Mouse (Mus musculus): ENCODE data around the gene Fam118b. TPM values are rescaled to one million over a fixed set of nuclear protein-coding genes. Genes with fewer than 3 reads are reported as not detected.

Gene Fam118b
- polyA plus RNA-seq, 1 experiment from 2014 or later = 34.1 TPM

- no peak for ATAC-seq (ENCODE audit: insufficient number of reproducible peaks, insufficient read depth, low FRiP score, low read depth)
- Histone ChIP-seq H3K9me3 (ENCODE audit: control insufficient read depth, low read depth, low read length) (no peaks in the 10 kb centered on the region), H3K27ac (ENCODE audit: low read length) (no peak overlapping the region), H3K4me1 (ENCODE audit: control insufficient read depth, insufficient read depth, low read length) (no peaks in the 10 kb centered on the region), H3K27me3 (ENCODE audit: control insufficient read depth, insufficient read depth, low read length) (no peaks in the 10 kb centered on the region), H3K4me3 (ENCODE audit: low read depth, low read length) (no peak overlapping the region), H3K9ac (replicated peaks; ENCODE audit: low read depth, low read length) (no peak overlapping the region), H3K36me3 (ENCODE audit: control insufficient read depth, insufficient read depth, low read length) (no peaks in the 10 kb centered on the region), H3K4me2 (replicated peaks; ENCODE audit: low read depth, low read length) (no peak overlapping the region)
These were observed 30.2 kb upstream of the Fam118b start for GRCm38 (mm10) chr9:35297791-35298190.

DNA sequence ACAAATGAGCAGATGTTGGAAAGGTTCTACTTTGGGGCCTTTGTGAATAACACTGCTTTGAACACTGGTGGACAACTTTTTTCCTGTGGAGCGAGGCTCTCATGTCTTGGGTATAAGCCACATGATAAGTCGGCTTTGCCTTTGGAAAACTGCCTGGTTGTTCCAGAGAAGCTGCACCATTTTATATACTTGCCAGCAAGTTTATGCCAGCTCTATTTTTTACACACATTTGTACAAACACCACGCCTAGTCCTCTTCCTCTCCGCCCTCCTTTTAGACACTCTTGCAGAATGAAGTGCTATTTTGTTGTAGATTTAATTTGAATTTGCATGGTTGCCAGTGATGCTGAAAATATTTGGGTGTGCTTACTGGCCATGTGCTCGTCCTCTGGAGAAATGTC, 25.9 kb upstream of the Fam118b start:
- Histone ChIP-seq H3K9me3 (ENCODE audit: control insufficient read depth, low read depth, low read length) (no peaks in the 10 kb centered on the region), H3K4me1 (ENCODE audit: control insufficient read depth, insufficient read depth, low read length) (no peaks in the 10 kb centered on the region), H3K4me3 (ENCODE audit: low read depth, low read length) (no peak overlapping the region), H3K36me3 (ENCODE audit: control insufficient read depth, insufficient read depth, low read length) (no peaks in the 10 kb centered on the region), H3K9ac (replicated peaks; ENCODE audit: low read depth, low read length) (no peak overlapping the region), H3K27ac (ENCODE audit: low read length) (no peak overlapping the region), H3K4me2 (replicated peaks; ENCODE audit: low read depth, low read length) (no peak overlapping the region), H3K27me3 (ENCODE audit: control insufficient read depth, insufficient read depth, low read length) (no peaks in the 10 kb centered on the region)
- ATAC-seq (ENCODE audit: insufficient number of reproducible peaks, insufficient read depth, low FRiP score, low read depth) = no peak
- 79% methylated on average over 5 of the region's 5 CpGs for WGBS

DNA sequence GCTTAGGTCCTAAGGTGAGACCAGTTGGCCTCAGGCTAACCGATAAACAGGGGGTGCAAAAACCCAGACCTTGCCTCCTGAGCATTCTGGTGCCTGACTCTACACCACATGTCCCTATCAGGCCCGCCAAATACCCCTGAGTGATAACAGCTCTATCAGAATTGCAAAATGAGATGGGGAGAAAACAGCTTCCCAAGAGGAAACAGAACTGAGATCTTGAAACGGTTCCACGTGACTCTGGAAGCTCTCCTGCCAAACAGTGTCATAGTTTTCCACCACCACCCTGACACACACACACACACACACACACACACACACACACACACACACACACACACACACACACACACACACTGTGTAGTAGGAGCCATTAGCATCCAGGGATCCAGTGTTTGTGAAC, 23.3 kb upstream of the Fam118b start:
- Histone ChIP-seq H3K9me3 (ENCODE audit: control insufficient read depth, low read depth, low read length) (no peaks in the 10 kb centered on the region), H3K4me3 (ENCODE audit: low read depth, low read length) (no peak overlapping the region), H3K4me2 (replicated peaks; ENCODE audit: low read depth, low read length) (no peak overlapping the region), H3K36me3 (ENCODE audit: control insufficient read depth, insufficient read depth, low read length) (no peaks in the 10 kb centered on the region), H3K4me1 (ENCODE audit: control insufficient read depth, insufficient read depth, low read length) (no peaks in the 10 kb centered on the region), H3K27me3 (ENCODE audit: control insufficient read depth, insufficient read depth, low read length) (no peaks in the 10 kb centered on the region), H3K27ac (ENCODE audit: low read length) (no peak overlapping the region), H3K9ac (replicated peaks; ENCODE audit: low read depth, low read length) (no peak overlapping the region)
- ATAC-seq (ENCODE audit: insufficient number of reproducible peaks, insufficient read depth, low FRiP score, low read depth) = no peak
- WGBS = 63% methylated on average over 4 of the region's 4 CpGs

GRCm38 (mm10) chr9:35290417-35290816, 22.8 kb upstream of the Fam118b start:
- Histone ChIP-seq H3K4me1 (ENCODE audit: control insufficient read depth, insufficient read depth, low read length) (no peaks in the 10 kb centered on the region), H3K9me3 (ENCODE audit: control insufficient read depth, low read depth, low read length) (no peaks in the 10 kb centered on the region), H3K4me3 (ENCODE audit: low read depth, low read length) (no peak overlapping the region), H3K27ac (ENCODE audit: low read length) (no peak overlapping the region), H3K27me3 (ENCODE audit: control insufficient read depth, insufficient read depth, low read length) (no peaks in the 10 kb centered on the region), H3K9ac (replicated peaks; ENCODE audit: low read depth, low read length) (no peak overlapping the region), H3K36me3 (ENCODE audit: control insufficient read depth, insufficient read depth, low read length) (no peaks in the 10 kb centered on the region), H3K4me2 (replicated peaks; ENCODE audit: low read depth, low read length) (no peak overlapping the region)
- no peak for ATAC-seq (ENCODE audit: insufficient number of reproducible peaks, insufficient read depth, low FRiP score, low read depth)
- 92% methylated on average over 3 of the region's 3 CpGs for WGBS

GRCm38 (mm10) chr9:35289992-35290391, 22.4 kb upstream of the Fam118b start:
- WGBS = 38% methylated on average over 7 of the region's 7 CpGs
- Histone ChIP-seq H3K36me3 (ENCODE audit: control insufficient read depth, insufficient read depth, low read length) (no peaks in the 10 kb centered on the region), H3K27me3 (ENCODE audit: control insufficient read depth, insufficient read depth, low read length) (no peaks in the 10 kb centered on the region), H3K4me3 (ENCODE audit: low read depth, low read length) (no peak overlapping the region), H3K9me3 (ENCODE audit: control insufficient read depth, low read depth, low read length) (no peaks in the 10 kb centered on the region), H3K27ac (ENCODE audit: low read length) (no peak overlapping the region), H3K9ac (replicated peaks; ENCODE audit: low read depth, low read length) (no peak overlapping the region), H3K4me2 (replicated peaks; ENCODE audit: low read depth, low read length) (no peak overlapping the region), H3K4me1 (ENCODE audit: control insufficient read depth, insufficient read depth, low read length) (no peaks in the 10 kb centered on the region)
- ATAC-seq (ENCODE audit: insufficient number of reproducible peaks, insufficient read depth, low FRiP score, low read depth) = peak; percentile 61; the same call in 1 of the 2 replicates

GRCm38 (mm10) chr9:35286351-35286750, 18.7 kb upstream of the Fam118b start:
- no peak for ATAC-seq (ENCODE audit: insufficient number of reproducible peaks, insufficient read depth, low FRiP score, low read depth)
- H3K27me3 ChIP-seq (ENCODE audit: control insufficient read depth, insufficient read depth, low read length) = no peaks in the 10 kb centered on the region
- WGBS = 85% methylated on average over 3 of the region's 3 CpGs

DNA sequence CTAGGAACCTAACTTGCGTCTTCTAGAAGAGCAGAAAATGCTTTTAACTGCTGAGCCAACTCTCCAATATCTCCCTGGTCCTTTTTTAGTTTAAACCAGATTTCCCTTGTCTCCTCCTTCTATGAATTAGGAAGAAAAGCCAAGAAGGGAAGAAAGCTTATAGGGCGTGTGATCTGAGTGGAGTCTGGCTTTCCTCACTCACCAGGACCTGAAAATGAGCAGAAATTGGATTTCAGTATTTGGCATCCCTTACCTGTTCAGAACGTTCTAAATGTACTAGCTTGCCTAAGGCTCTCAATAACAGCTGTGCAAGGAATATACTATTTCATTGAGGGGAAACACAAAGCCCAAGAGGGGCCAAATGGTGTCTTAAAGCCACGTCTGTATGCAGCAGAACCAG, 16.7 kb upstream of the Fam118b start:
- Histone ChIP-seq H3K4me2 (replicated peaks; ENCODE audit: low read depth, low read length) (no peak overlapping the region), H3K27ac (ENCODE audit: low read length) (no peak overlapping the region; the same call in 1 of the 2 replicates), H3K4me1 (ENCODE audit: control insufficient read depth, insufficient read depth, low read length) (0 out of 2 replicates have a peak, but pooled peaks cover 8% of the 10 kb centered on the region), H3K27me3 (ENCODE audit: control insufficient read depth, insufficient read depth, low read length) (no peaks in the 10 kb centered on the region), H3K36me3 (ENCODE audit: control insufficient read depth, insufficient read depth, low read length) (no peaks in the 10 kb centered on the region), H3K9me3 (ENCODE audit: control insufficient read depth, low read depth, low read length) (no peaks in the 10 kb centered on the region), H3K9ac (replicated peaks; ENCODE audit: low read depth, low read length) (no peak overlapping the region), H3K4me3 (ENCODE audit: low read depth, low read length) (no peak overlapping the region)
- WGBS = 76% methylated on average over 4 of the region's 4 CpGs
- ATAC-seq (ENCODE audit: insufficient number of reproducible peaks, insufficient read depth, low FRiP score, low read depth) = no peak

More at GRCm38 (mm10) chr9:35286351-35286750, 18.7 kb upstream of the Fam118b start:
- no peak overlapping the region for H3K4me3 ChIP-seq (ENCODE audit: low read depth, low read length)
- H3K27ac ChIP-seq (ENCODE audit: low read length) = no peak overlapping the region
- no peaks in the 10 kb centered on the region for H3K9me3 ChIP-seq (ENCODE audit: control insufficient read depth, low read depth, low read length)
- no peak overlapping the region for H3K4me2 ChIP-seq (replicated peaks; ENCODE audit: low read depth, low read length)
- H3K4me1 ChIP-seq (ENCODE audit: control insufficient read depth, insufficient read depth, low read length) = 0 out of 2 replicates have a peak, but pooled peaks cover 8% of the 10 kb centered on the region
- no peak overlapping the region for H3K9ac ChIP-seq (replicated peaks; ENCODE audit: low read depth, low read length)
- no peaks in the 10 kb centered on the region for H3K36me3 ChIP-seq (ENCODE audit: control insufficient read depth, insufficient read depth, low read length)

DNA sequence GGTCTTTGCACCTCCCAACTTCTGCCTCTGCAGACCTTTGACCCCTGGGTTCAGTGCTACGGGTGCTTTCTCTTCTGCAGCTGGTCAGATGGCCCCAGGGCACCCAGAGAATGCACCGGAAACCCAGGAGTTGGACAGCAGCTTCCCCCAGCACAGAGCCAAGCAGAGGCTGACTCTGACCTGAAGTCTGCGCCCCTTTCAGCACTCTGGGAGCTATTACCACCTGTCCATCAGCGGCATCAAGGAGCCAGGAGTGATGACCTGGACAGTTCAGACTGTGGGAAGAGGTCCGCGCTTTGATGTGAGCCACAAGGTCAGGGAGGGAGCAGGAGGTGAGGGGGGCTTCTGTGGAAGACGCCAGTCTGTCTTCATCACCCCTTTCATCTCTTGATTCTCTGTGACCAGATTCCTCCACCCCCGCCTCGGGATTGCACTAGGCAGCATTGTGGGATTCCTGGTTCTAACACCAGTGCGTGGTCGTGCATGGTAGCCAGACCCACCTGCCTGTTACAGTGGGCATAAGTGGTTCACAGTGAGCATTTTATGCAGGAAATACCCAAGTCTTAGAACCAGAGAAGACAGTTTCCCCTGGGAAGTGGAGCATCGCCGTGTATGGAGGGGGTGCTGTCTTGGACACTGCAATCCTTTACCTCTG, 15.9 kb upstream of the Fam118b start:
- 70% methylated on average over 13 of the region's 13 CpGs for WGBS

GRCm38 (mm10) chr9:35282851-35283200, 15.2 kb upstream of the Fam118b start:
- no peak for ATAC-seq (ENCODE audit: insufficient number of reproducible peaks, insufficient read depth, low FRiP score, low read depth)
- WGBS = 53% methylated on average over 5 of the region's 5 CpGs
- no peak overlapping the region for H3K4me2 ChIP-seq (replicated peaks; ENCODE audit: low read depth, low read length)

More for the DNA sequence above, 15.9 kb upstream of the Fam118b start:
- Histone ChIP-seq H3K36me3 (ENCODE audit: control insufficient read depth, insufficient read depth, low read length) (no peaks in the 10 kb centered on the region), H3K27ac (ENCODE audit: low read length) (no peak overlapping the region; the same call in 1 of the 2 replicates), H3K4me1 (ENCODE audit: control insufficient read depth, insufficient read depth, low read length) (0 out of 2 replicates have a peak, but pooled peaks cover 8% of the 10 kb centered on the region), H3K9ac (replicated peaks; ENCODE audit: low read depth, low read length) (no peak overlapping the region), H3K4me3 (ENCODE audit: low read depth, low read length) (no peak overlapping the region), H3K9me3 (ENCODE audit: control insufficient read depth, low read depth, low read length) (no peaks in the 10 kb centered on the region), H3K27me3 (ENCODE audit: control insufficient read depth, insufficient read depth, low read length) (no peaks in the 10 kb centered on the region), H3K4me2 (replicated peaks; ENCODE audit: low read depth, low read length) (no peak overlapping the region)
- peak; percentile 25; the same call in 1 of the 2 replicates for ATAC-seq (ENCODE audit: insufficient number of reproducible peaks, insufficient read depth, low FRiP score, low read depth)

More at GRCm38 (mm10) chr9:35282851-35283200, 15.2 kb upstream of the Fam118b start:
- Histone ChIP-seq H3K4me3 (ENCODE audit: low read depth, low read length) (no peak overlapping the region), H3K36me3 (ENCODE audit: control insufficient read depth, insufficient read depth, low read length) (peaks cover 1% of the 10 kb centered on the region; the same call in 1 of the 2 replicates), H3K9me3 (ENCODE audit: control insufficient read depth, low read depth, low read length) (no peaks in the 10 kb centered on the region), H3K27ac (ENCODE audit: low read length) (no peak overlapping the region), H3K9ac (replicated peaks; ENCODE audit: low read depth, low read length) (no peak overlapping the region), H3K4me1 (ENCODE audit: control insufficient read depth, insufficient read depth, low read length) (0 out of 2 replicates have a peak, but pooled peaks cover 8% of the 10 kb centered on the region), H3K27me3 (ENCODE audit: control insufficient read depth, insufficient read depth, low read length) (no peaks in the 10 kb centered on the region)

Data from stomach, embryonic 14.5 days (tissue).